Mouse (Mus musculus) brain, embryonic 18.5 days (tissue): ENCODE data around the gene Pxt1.

ENCODE experiments used
- DNase-seq: peaks from one replicate; pipeline ENCODE4 v3.0.0-alpha.2; 2012; ENCODE audit warnings: low read depth, low spot score

The Pxt1 gene

GRCm38 (mm10) chr17:28947011-28947939 lies 3.6 kb upstream of the Pxt1 start:
- no peak for DNase-seq

- no peak for DNase-seq
Measured at GRCm38 (mm10) chr17:28944481-28944880, 841 bp upstream of the Pxt1 start.

- DNase-seq: no peak
Measured at GRCm38 (mm10) chr17:28942101-28942500, 1.5 kb downstream of the Pxt1 start.

- DNase-seq: no peak
Measured at GRCm38 (mm10) chr17:28940776-28941555, 2.7 kb downstream of the Pxt1 start.

- DNase-seq: no peak
Measured at GRCm38 (mm10) chr17:28936622-28937345, 6.9 kb downstream of the Pxt1 start.

GRCm38 (mm10) chr17:28936133-28936532 lies 7.5 kb downstream of the Pxt1 start:
- no peak for DNase-seq

- no peak for DNase-seq
Measured at GRCm38 (mm10) chr17:28934120-28934916, 9.3 kb downstream of the Pxt1 start.

- DNase-seq: no peak
Measured at GRCm38 (mm10) chr17:28932274-28932673, 11.4 kb downstream of the Pxt1 start.

- no peak for DNase-seq
Measured at GRCm38 (mm10) chr17:28931436-28932211, 12.0 kb downstream of the Pxt1 start.

- DNase-seq: no peak
Measured at GRCm38 (mm10) chr17:28930392-28931074, 13.1 kb downstream of the Pxt1 start.

GRCm38 (mm10) chr17:28929369-28929768 lies 14.3 kb downstream of the Pxt1 start:
- no peak for DNase-seq

GRCm38 (mm10) chr17:28928004-28928403 lies 15.6 kb downstream of the Pxt1 start:
- no peak for DNase-seq

- DNase-seq: no peak
Measured at GRCm38 (mm10) chr17:28926866-28927635, 16.6 kb downstream of the Pxt1 start.

GRCm38 (mm10) chr17:28926380-28926779 lies 17.3 kb downstream of the Pxt1 start:
- DNase-seq: peak; percentile 40

- DNase-seq: no peak
Measured at GRCm38 (mm10) chr17:28924957-28925595, 18.6 kb downstream of the Pxt1 start.

GRCm38 (mm10) chr17:28922096-28922495 lies 21.5 kb downstream of the Pxt1 start:
- no peak for DNase-seq

- no peak for DNase-seq
Measured at GRCm38 (mm10) chr17:28921086-28921485, 22.6 kb downstream of the Pxt1 start.

- DNase-seq: no peak
Measured at GRCm38 (mm10) chr17:28916520-28916919, 27.1 kb downstream of the Pxt1 start.
